Mouse (Mus musculus) heart, adult 2 months (tissue): ENCODE measurements at regions not wholly inside any gene's neighbourhood (a gene's known extent, or its start where the extent isn't known, plus 50 kb on each side); places are given as distances from the start of the nearest gene placed in this dataset.

Experiments used
- CTCF ChIP-seq: fragments of 200-600 bp; IDR thresholded peaks from 2 replicates; pipeline ENCODE4 v1.8.1; 2022; ENCODE audit warnings: antibody characterized with exemption, mild to moderate bottlenecking, moderate library complexity
- EP300 ChIP-seq: fragments of 200-500 bp; IDR thresholded peaks from 2 replicates; pipeline ENCODE4 v1.6.1; 2011; ENCODE audit warnings: low read depth, low read length, control low read depth; ENCODE audit not compliant: insufficient read depth
- POLR2A ChIP-seq: fragments of 200-500 bp; IDR thresholded peaks from 2 replicates; pipeline ENCODE4 v1.6.1; 2011; ENCODE audit warnings: mild to moderate bottlenecking, low read depth, low read length, control low read depth; ENCODE audit not compliant: insufficient read depth

DNA sequence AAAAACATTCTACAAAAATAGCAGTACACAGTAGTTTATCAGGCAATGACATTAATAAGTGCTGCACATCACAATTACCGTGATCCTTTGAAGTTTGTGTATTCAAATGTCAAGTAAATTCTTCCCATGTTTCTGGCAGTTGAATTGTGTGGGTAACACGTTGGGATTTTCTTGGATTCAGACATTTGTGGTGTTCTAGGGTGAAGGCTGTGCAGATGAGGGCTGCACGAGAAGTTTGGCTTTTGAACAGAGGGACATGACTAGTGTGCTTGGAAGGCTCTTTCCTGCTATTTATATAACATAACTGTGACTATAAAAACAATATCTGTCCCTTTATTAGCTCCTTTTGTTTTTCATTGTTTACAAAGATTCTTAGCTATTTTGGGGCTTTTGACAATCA lies 216.5 kb downstream of the 4930544G11Rik start:
- no peak for TF ChIP-seq CTCF
- TF ChIP-seq POLR2A = no peak
- TF ChIP-seq EP300 = no peak
